Mouse (Mus musculus): ENCODE results near the gene Isca1.
"Not testable (repeated sequence)": the region's sequence is repeated elsewhere in the genome, so short reads cannot be mapped to it uniquely, and the experiment has no call there.

Gene Isca1

GRCm38 (mm10) chr13:59746164-59746563 is 23.4 kb downstream of the Isca1 start:
- DNase-seq (ENCODE audit: low read depth) = peak; percentile 45

GRCm38 (mm10) chr13:59745462-59745861 is 24.1 kb downstream of the Isca1 start:
- peak; percentile 82 for DNase-seq (ENCODE audit: low read depth)

GRCm38 (mm10) chr13:59741697-59742096 is 27.9 kb downstream of the Isca1 start:
- peak; percentile 72 for DNase-seq (ENCODE audit: low read depth)

GRCm38 (mm10) chr13:59741096-59741495 is 28.5 kb downstream of the Isca1 start:
- DNase-seq (ENCODE audit: low read depth) = no peak

GRCm38 (mm10) chr13:59739397-59739796 is 30.2 kb downstream of the Isca1 start:
- DNase-seq (ENCODE audit: low read depth) = no peak

- DNase-seq (ENCODE audit: low read depth) = no peak
Observed at GRCm38 (mm10) chr13:59738455-59738854, 31.2 kb downstream of the Isca1 start.

GRCm38 (mm10) chr13:59735190-59735589 is 34.4 kb downstream of the Isca1 start:
- peak; percentile 90 for DNase-seq (ENCODE audit: low read depth)

- DNase-seq (ENCODE audit: low read depth) = peak; percentile 54
Observed at GRCm38 (mm10) chr13:59734347-59734746, 35.3 kb downstream of the Isca1 start.

GRCm38 (mm10) chr13:59733936-59734335 is 35.7 kb downstream of the Isca1 start:
- DNase-seq (ENCODE audit: low read depth) = peak; percentile 16

- no peak for DNase-seq (ENCODE audit: low read depth)
Observed at GRCm38 (mm10) chr13:59731652-59732051, 38.0 kb downstream of the Isca1 start, which contains the start of gene Spata31d1d. Gene Spata31d1d, minus strand, starts transcription at chr13:59731752.

GRCm38 (mm10) chr13:59728378-59729093 is 41.1 kb downstream of the Isca1 start:
- DNase-seq (ENCODE audit: low read depth) = peak; percentile 90

- no peak for DNase-seq (ENCODE audit: low read depth)
Observed at GRCm38 (mm10) chr13:59726139-59726867, 43.3 kb downstream of the Isca1 start.

GRCm38 (mm10) chr13:59722089-59722488 is 47.5 kb downstream of the Isca1 start:
- DNase-seq (ENCODE audit: low read depth) = not testable (repeated sequence)

- no peak for DNase-seq (ENCODE audit: low read depth)
Observed at GRCm38 (mm10) chr13:59719475-59719874, 50.1 kb downstream of the Isca1 start.

GRCm38 (mm10) chr13:59718857-59719440 is 50.7 kb downstream of the Isca1 start:
- DNase-seq (ENCODE audit: low read depth) = not testable (repeated sequence)

- no peak for DNase-seq (ENCODE audit: low read depth)
Observed at GRCm38 (mm10) chr13:59713710-59714109, 55.9 kb downstream of the Isca1 start.

GRCm38 (mm10) chr13:59711984-59712383 is 57.6 kb downstream of the Isca1 start, which contains the start of gene Spata31d1b:
Gene Spata31d1b, plus strand, starts transcription at chr13:59712284.
- not testable (repeated sequence) for DNase-seq (ENCODE audit: low read depth)

- no peak for DNase-seq (ENCODE audit: low read depth)
Observed at GRCm38 (mm10) chr13:59710230-59710629, 59.4 kb downstream of the Isca1 start, which contains the start of gene Spata31d1a. Gene Spata31d1a, minus strand, starts transcription at chr13:59710330.

Data from 416B (cell line).